Mouse (Mus musculus) right cerebral cortex, postnatal 14 days (tissue): ENCODE measurements around the gene Fbxo8.

ENCODE experiments used
- DNase-seq: peaks from one replicate; pipeline ENCODE4 v3.0.0; 2022

Gene Fbxo8

DNA sequence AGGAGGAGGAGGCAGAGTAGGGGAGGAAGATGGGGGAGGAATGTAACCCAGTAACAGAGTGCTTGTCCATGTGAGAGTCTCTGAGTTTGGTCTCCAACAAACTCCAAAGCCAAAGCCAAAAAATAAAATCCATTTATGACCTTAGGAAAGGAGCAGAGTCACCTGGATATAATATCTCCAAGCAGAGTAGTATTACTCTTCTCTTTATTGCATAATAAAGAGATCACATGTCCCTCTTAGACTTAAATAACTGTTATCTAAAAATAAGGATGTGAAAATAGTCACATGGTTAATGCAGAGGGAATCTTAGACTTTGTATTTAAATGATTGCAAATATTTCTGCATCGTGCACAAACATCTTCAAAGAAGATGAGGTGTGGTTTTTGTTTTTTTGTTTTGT, 63.3 kb downstream of the Fbxo8 start:
- no peak for DNase-seq

DNA sequence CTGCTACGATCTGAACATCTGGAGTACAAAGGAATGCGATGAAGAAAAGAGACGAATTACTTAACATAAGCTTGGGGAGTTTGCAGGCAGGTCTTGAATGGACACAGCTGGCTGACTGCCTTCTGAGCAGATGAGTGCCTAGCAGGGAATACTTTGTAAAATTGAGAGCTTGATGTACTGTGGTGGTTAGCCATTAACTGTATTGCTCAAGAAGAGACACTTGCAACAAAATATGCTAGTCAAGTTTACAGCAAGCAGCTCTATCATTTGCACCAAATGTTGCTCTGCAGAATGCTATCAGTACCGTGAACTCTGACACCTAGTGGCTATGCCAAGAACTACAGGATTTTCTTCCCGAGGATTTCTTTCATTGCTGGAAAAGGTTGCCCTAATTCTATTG, 64.1 kb downstream of the Fbxo8 start:
- DNase-seq = peak; percentile 20

DNA sequence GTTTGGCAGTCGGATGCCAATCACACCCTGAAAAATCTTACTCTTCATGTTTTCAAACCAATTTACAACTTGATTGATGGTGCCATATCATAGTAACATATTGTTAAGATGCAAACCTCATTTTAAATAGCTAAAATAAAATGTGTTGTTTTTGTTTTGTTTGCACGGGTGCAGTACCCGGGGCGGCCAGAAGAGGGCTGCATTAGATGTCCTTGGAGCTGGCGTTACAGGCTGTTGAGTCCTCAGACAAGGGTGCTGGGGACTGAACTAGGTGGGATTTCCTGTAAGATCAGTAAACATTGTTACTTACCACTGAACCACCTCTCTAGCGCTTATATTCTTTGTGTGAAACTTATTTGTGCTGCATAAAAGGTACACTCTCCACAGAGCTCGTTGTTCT, 65.4 kb downstream of the Fbxo8 start:
- peak; percentile 29 for DNase-seq

DNA sequence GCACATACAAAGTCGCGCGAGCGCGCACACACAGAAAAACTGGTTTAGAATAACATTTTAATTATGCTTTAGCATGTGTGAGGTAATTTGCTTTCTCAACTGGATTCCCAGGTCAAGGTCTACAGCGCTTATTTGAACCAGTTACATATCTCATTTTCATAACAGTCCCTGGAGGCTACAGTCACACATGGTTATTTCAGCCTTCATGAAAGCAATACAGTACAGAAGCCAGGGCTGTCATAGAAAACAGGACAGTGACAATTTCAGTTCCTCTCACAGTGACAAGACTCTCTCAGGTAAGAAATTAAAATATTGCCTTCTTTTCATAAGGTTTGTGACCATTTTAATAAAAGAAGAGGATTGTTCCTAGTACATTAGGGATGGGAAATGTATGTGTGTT, 66.4 kb downstream of the Fbxo8 start:
- DNase-seq = no peak

DNA sequence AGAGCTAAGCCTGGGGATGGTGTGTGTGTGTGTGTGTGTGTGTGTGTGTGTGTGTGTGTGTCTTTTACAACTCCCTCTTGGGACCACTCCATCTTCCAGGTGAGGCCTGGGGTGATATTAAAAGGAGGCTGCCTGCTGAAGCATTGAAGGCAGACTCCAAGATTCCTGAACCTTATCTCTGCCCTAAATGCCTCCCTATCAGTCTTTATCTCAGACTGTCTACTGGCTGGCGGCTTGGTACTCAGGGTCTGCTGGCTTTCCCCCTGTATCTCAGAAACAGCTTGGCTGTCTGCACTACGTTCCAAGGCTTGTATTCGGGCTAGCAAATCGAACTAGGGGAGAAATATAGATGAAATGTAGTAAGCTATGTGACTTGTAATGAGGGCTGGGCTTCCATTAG, 68.2 kb downstream of the Fbxo8 start:
- no peak for DNase-seq

DNA sequence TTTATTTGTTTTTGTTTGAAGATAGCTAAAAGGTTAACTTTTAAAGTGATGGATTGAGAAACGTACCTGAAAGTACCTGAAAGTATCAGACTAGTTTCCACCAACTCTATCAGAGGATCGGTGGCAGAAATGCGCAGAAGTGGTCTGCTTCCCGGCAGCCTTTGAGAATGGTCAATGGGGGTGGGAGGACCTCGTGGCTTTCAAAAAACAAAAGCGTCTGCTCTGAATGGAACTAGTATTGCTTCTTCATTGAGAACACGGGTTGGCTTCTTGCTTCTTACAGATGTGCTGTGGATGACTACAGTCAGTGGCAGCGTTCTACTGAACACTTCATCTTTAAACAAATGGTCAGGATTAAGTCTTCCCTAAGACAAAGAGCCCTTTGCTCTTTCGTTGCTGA, 68.7 kb downstream of the Fbxo8 start:
- DNase-seq = no peak

DNA sequence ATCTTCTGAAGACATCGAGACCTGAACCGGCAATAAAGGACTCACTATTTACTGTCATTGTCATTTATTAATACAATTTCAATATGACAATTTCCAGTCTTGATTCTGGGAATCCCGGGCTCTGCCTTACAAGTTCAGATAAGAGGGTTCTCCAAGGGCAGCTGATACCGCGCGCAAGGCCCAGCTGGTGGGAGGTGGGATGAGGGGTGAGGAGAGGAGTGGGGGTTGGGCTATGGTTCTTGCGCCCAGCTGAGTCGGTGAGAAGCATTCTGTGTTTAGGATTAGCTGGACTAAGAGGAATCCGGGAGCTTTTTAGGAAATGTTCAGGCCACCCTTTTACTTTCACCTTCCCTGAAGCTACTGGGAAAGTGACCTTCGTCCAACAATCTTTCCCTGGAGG, 69.8 kb downstream of the Fbxo8 start:
- DNase-seq = no peak

DNA sequence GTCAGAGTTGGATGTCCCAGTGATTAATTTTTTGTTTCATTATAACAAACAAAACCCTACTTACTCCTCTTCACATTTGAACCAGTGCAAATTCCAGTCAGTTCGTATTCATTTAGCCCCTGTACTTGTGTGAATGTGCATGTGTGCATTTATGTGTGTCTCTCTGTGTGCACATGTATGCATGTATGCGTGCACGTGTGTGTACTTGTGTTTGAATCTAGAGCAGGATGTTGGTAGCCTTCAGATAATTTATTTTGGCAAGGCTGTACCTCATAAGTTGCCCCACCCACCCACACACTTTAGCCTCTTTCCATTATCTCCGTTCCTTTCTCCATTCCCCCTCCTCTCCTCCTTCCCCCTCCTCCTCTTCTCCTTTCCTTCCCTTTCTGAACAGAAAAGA, 70.2 kb downstream of the Fbxo8 start:
- DNase-seq = no peak

DNA sequence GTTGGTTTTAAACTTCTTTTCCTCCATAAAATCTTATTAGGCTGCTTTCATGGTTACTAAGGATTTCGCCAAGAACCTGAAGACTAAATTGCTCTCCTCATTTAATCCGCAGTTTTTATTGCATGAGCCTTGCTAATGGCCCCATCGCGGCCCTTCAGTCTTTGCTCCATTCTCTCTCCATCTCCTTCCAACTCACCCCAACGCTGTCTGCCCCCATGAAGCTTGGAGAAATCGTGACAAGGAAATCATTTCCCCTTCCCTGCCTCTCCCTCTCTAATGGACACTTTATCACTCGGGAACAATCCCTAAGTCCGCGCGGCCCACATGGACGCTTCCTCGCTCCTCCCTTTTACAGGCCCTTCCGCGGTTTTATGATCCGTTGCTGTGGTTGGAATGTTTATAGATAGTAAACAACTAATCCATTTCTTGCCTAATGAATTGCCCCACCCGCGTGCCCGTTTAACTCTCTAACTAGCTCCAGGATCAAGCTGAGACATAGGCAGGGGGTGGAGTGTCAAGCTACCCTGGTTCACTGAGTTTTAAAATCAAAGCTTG, 71.7 kb downstream of the Fbxo8 start:
- no peak for DNase-seq

DNA sequence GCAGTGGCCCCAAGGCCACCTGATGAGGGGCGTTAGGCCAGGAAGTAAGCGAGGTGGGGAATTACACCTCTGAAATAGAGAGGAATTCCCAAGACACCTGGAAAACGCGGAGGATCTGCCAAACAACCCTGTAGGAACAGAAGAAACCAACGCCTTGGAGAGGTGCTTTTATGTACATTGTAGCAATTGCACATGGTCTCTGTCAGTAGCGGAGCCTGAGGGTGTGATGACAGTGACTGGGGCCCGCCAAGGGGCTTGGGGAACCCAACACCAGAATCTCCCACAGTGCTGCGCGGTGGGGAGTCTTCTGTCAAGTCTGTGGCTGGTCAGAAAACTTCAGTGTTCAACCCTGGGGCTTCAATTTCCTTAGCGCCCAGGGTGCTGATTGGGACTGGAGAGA, 72.5 kb downstream of the Fbxo8 start:
- DNase-seq = no peak

DNA sequence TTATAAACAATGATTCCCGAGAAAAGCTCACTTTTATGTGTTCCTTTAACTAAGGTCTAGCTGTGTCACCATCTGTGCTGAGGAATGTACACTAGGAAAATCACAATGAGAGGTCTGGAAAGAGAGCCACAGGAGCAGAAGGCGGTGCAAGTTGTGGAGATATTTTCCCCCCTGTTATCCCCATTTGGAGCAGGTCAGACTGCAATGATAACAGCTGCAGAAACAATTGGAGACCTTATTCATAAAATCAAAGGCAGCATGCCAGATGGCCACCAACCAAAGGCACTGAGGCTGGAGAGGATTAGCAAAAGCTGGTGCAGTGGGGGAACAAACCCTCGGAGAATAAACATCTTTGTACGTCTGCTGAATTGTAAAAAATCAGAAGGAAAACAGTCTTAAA, 78.3 kb downstream of the Fbxo8 start:
- no peak for DNase-seq

DNA sequence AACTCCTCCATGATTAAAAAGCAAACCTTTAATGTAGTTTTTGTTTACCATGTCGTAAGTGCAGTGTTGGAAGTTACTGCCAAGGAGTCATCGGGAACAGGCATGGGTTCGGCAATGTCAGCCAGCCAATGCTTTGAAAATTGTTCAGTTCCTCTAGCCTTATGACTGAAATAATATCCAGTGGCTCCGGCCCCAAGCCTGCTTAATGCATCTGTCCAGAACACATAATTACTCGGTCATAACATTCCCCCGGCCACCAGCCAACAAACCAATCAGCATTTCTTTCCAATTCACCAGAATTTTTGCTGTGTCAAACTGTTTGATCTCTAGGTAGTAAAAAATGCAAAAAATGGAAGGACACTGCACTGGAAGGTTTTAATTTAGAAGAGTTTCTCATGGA, 88.4 kb downstream of the Fbxo8 start:
- DNase-seq = no peak
